ENCODE assay signal across 8 mouse cellular contexts in genomic region chr4:133829281-133830070, GRCm38 (mm10). TPM values are rescaled to one million over a fixed set of nuclear protein-coding genes. Genes with fewer than 3 reads are reported as not detected.
DNase-seq lines count a peak whose midpoint lies in the region; ATAC-seq lines count a peak whose summit lies in the region.

No protein-coding gene starts in this region.

- ATAC-seq in frontal cortex, adult (ENCODE audit: low TSS enrichment): no peak
- no peak for ATAC-seq in limb, embryonic 11.5 days (ENCODE audit: insufficient number of reproducible peaks, low FRiP score, low TSS enrichment, low read depth)
- ATAC-seq in midbrain, embryonic 13.5 days: no peak

- 0 out of 2 replicates have a peak, but pooled peaks cover 3% of the 10 kb centered on the region for H3K27me3 ChIP-seq in limb, embryonic 11.5 days (ENCODE audit: control insufficient read depth, insufficient read depth, low read length)
- H3K27me3 ChIP-seq in midbrain, embryonic 13.5 days: peaks cover 10% of the 10 kb centered on the region; the same call in 1 of the 2 replicates

- no peak overlapping the region for H3K4me3 ChIP-seq in limb, embryonic 11.5 days (ENCODE audit: low read depth, low read length)
- H3K4me3 ChIP-seq in midbrain, embryonic 13.5 days (replicated peaks): no peak overlapping the region

- H3K9me3 ChIP-seq in limb, embryonic 11.5 days (ENCODE audit: control insufficient read depth, low read length): no peaks in the 10 kb centered on the region
- no peaks in the 10 kb centered on the region for H3K9me3 ChIP-seq in midbrain, embryonic 13.5 days

- no peaks in the 10 kb centered on the region for H3K36me3 ChIP-seq in limb, embryonic 11.5 days (ENCODE audit: control insufficient read depth, insufficient read depth, low read length)
- H3K36me3 ChIP-seq in midbrain, embryonic 13.5 days: no peaks in the 10 kb centered on the region

- no peak overlapping the region for H3K4me2 ChIP-seq in limb, embryonic 11.5 days (ENCODE audit: low read depth, severe bottlenecking)
- 0 out of 2 replicates have a peak overlapping the region, but pooled peaks have one; percentile 23 for H3K4me2 ChIP-seq in midbrain, embryonic 13.5 days (replicated peaks)

- H3K9ac ChIP-seq in limb, embryonic 11.5 days (ENCODE audit: low read length): no peak overlapping the region
- H3K9ac ChIP-seq in midbrain, embryonic 13.5 days (replicated peaks): no peak overlapping the region

- peak; percentile 49 to 73 for DNase-seq in frontal cortex, postnatal 14 days (ENCODE audit: low spot score in 2 of 2)
- DNase-seq in cerebellum, postnatal 4 days (ENCODE audit: low spot score in 2 of 2): peak; percentile 43 to 75
- peak; percentile 93 for DNase-seq in heart, adult 11 months
- DNase-seq in kidney, adult 18-20 months: peak; percentile 82
- DNase-seq in limb, embryonic 11.5 days (ENCODE audit: low spot score): peak; percentile 85
- peak; percentile 54 to 76 for DNase-seq in spleen, adult 18-20 months

- WGBS in limb, embryonic 11.5 days: 6% methylated on average over 10 of the region's 10 CpGs
- 2% methylated on average over 10 of the region's 10 CpGs for WGBS in midbrain, embryonic 13.5 days

- H3K27ac ChIP-seq in limb, embryonic 11.5 days (replicated peaks; ENCODE audit: low read depth, low read length): no peak overlapping the region
- H3K27ac ChIP-seq in midbrain, embryonic 13.5 days: no peak overlapping the region

- peaks cover 11% of the 10 kb centered on the region; the same call in 1 of the 2 replicates for H3K4me1 ChIP-seq in limb, embryonic 11.5 days (ENCODE audit: control insufficient read depth, insufficient read depth, low read length)
- peaks cover 21% of the 10 kb centered on the region for H3K4me1 ChIP-seq in midbrain, embryonic 13.5 days (replicated peaks)

RNA-seq across cellular contexts. Expression of gene Rps6ka1, which starts 58.1 kb away (rescaled TPM):
- 47.6 and 48.9 TPM in 2 replicates for polyA plus RNA-seq in limb, embryonic 11.5 days (2014; fragmentation: Nextera tagmentation; extraction: Ambion mirVana)
- polyA plus RNA-seq in midbrain, embryonic 13.5 days (2015; fragmentation: Nextera tagmentation; extraction: Ambion mirVana): 19.0 and 19.2 TPM in 2 replicates
